Mouse (Mus musculus) kidney, postnatal 4 days (tissue): ENCODE measurements around the gene Optc.

Source experiments
- DNase-seq, 2 experiments: peaks; one replicate each; pipeline ENCODE4 v3.0.0; 2021; ENCODE audit warnings: mixed read lengths in 2 of 2

The Optc gene

DNA sequence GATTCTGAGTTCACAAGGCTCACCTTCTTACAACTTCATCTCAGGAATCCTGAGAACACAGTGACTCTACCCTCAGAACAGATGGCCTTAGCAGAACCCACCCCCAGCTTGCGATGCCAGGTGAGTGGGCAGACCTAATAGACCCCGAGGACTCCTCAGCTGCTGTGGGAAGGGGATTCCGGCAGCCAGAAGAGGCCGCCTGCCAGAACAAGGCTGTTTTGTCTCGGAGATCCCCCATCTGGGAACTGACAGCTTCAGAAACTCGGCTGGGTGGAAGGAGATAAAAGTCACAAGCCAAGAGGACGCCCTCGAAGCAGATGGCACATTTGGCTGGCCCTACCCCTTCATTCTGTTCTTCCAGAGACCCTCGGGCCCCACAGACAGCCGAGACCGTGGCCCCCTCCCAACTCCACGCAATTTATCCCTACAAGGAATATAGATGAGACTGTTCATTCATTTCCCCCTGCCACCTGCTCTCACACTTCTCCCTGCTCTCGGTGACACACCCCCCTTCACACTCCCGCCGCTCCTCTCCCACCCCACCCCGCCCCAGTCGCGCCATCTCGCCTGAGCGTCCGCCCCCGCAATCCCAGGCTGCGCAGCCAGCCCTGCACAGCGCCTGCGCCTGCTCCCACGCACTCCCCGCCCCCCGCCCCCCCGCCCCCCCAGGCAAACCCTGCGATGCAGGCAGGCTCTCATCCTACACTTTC is at the start of gene Optc:
TSS of gene Optc (minus strand) at position 51 of the 710 bp plus-strand sequence.
- peak; percentile 72 to 85 for DNase-seq

DNA sequence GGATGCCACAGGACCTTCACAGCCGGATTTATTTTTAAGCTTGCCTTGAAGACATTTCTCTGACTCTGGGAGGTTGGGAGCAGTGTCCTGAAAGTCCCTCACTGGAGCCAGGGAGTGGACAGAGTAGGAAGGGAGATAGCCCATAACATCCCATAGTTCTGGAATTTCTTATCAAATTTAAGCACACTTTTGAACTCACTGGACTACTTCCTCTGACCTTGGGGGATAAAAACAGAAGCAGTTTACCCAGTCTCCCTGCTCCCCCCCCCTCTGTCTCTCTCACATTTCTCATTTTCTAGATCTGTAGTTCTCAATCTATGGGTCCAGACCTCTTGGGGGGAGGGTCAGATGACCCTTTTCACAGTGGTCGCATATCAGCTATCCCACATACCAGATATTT is 46.2 kb upstream of the Optc start:
- DNase-seq = no peak

DNA sequence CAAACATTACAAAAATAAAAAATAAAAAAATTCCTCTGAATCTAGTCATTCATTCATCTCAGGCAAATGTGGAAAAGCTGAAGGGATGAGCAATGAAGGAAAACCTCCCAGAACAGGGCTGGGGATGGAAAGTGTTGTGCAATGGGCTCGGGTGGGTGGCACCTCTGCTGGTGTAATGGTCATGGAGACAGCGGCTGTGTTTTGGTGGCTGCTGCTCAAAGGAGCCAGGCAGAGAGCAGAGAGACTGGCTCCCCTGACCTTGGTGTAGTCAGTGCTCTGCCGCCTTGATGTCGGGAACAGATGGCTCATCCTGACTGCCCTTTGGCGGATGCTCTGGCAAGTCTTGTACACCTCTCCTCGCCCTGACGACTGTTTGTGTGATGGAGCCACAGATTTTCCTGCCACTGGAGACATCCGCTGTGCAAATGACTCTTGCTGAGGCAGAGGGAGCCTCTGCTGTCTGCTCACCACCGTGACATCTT is 45.5 kb upstream of the Optc start:
- DNase-seq = no peak

DNA sequence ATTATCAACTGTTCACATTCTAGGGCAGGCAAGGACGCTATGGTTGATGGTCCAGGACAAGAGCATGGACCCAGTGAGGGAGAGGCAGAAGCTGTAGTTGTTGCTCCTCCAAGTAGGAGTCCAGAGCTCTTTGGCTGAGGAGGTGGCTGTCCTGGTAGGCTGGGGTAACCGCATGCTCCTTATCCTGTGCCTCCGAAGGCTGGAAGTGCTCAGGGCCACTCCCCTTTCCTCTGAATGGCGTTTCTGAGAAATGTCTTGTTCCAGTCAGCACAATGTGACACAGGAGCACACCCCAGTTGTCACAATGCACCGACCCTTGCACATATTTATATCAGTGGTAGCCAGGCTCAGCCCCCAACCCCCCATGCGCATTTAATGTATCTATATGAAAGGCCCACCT is 43.8 kb upstream of the Optc start:
- no peak for DNase-seq

DNA sequence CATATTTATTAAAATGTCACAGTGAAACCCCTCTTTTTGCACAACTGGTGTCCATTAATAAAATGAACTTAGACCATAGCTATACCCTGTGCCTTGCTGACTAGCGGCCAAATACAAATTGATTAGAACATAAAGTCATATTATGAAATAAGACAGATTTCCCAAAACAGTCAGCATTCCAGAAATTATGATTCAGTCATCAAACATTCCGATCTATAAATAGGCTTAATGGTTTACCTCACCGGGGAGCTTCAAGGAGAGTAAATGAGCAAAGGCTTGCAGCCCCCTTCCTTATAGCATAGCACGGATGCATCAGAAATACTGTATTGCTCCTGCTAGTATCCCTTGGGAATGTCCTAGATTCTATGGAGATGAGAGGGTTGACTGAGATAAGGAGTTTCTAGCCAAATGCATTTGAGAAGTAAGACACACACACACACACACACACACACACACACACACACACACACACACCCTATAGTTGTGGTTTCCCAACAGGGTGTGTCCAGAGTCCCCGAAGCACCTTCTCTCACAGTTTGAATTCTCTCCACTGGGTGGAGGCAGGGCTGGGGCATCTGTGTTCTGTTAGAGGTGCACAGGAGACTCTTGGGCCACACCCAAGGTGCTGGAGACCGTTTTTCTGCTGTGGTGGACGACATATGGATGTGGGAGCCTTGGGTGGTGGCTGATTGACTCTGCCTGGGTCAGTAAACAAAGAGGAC is 42.4 kb upstream of the Optc start:
- DNase-seq = no peak

DNA sequence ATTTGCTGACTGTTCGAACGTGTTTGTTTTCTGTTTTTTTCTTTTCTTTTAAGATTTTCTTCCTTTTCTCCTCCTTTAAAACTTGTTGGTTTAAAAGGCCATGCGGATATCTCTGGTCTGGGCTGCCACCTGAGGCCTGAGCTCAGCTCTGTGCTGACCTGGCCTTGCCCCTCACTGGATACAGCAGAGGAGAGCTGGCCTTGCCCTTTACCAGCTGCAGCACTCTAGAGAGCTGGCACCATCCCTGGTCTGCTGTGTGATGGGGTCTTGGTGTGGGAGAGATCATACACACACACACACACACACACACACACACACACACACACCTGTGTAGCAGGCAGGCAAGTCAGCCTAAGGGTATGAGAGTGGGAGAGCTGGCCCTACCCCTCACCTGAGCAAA is 37.3 kb upstream of the Optc start:
- no peak for DNase-seq

DNA sequence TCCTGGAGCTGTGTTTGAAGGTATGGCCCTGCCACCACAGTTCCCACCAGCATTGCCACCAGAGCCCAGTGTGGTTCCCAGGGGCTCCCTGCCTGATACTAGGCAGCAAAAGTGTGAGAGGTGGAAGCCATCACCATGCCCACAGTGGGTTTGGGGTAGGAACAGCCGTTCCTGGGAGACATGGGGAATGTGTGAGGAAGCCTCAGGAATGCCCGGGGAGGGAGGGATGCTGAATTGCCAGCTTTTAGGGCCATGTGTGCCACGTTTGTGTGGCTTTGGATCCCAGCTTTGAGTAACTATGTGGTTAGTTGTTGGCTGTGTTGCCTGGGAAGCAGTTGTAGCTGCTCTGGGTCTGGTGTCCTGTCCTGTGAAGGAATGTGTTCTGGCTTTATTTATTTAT is 34.1 kb upstream of the Optc start:
- no peak for DNase-seq

DNA sequence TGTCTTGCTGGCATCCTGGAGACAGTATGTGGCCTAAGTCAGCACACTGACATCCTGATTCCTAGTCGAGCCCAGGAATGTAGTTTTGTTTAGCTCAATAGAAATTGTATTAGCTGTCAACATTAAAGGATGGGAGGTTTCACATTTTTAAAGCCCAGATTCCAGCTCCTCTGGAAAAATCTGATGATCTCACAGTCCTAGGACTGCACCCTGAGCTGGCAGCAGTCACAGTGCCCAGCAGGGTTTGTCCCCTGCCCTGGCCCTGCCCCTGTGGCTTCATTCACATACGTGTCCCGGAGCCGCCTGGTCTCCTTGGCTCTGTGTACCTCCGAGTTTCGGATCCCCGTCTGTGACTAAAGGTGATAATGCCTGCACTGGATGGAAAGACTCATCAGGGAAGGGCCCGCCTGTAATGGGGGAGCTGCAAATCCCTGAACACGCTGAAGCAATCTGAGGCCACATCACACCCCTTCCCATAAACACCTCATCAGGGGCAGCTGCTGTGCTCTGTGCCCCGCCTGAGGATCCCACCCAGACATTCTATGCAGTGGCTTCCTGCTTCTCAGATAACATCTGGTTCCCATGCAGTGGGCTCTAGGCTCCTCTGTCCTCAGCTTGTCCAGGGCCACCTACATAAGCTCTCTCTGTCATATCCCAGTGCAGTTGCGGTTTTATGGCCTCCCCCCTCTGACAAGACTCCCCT is 33.5 kb upstream of the Optc start:
- no peak for DNase-seq

DNA sequence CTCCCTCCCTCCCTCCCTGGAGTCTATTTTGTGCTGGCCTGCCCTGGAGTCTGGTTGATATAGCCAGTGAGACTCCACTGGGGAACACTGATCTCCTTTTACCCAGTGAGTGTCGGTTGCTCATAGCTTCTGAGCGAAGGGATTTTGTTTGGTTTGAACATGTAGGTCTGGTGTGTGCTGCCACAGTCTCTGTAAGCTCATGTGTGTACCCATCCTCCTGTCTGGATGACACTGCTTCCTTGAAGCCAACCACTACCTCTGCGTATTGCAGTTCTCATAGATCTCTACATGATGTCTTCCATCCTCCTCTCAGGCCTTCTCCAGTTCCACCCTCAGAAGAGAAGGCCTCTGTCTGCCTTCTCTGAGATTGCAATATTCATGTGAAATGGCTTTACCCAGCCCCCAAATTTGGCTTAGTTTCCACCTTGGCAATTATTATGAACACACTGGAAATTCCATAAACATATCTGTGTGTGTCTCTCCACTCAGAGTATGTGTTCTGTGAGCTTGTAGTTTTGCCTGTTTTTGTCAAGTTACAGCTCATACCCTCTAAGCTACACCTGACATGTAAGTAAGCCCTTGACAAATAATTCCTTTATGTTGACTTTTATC is 32.8 kb upstream of the Optc start:
- no peak for DNase-seq

DNA sequence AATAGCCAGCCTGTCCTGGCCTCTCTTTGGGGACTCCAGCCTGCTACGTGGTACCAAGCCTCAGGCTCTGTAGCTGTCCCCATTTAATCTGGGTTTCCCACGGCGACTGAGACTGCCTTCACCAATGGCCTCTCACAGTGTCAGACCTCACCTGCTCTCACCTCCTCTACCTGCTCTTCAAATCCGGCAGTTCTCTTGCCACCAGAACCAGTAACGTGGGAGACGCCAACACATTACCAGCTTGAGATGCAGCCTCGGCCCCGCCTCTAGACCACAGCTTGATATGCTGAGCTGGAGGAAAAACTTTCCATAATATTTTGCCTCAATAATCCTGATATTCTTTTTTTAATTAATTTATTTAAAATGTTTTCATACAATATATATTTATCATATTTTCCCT is 31.9 kb upstream of the Optc start:
- no peak for DNase-seq

DNA sequence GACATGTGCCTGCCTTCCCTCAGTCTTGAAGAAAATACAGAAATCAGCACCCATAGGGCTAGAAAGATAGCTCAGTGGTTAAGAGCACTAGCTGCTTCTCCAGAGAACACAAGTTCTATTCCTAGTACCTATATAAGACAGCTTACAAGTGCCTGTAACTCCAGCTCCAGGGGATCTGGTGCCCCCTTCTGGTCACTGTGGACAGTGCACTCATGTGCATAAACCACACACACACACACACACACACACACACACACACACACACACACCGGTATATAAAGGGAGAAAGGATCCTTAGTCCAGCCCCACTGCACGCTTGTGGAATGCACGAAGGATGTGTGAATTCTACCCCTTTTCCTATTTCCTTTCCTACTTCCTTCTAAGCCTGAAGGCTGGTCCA is 28.4 kb upstream of the Optc start:
- no peak for DNase-seq

DNA sequence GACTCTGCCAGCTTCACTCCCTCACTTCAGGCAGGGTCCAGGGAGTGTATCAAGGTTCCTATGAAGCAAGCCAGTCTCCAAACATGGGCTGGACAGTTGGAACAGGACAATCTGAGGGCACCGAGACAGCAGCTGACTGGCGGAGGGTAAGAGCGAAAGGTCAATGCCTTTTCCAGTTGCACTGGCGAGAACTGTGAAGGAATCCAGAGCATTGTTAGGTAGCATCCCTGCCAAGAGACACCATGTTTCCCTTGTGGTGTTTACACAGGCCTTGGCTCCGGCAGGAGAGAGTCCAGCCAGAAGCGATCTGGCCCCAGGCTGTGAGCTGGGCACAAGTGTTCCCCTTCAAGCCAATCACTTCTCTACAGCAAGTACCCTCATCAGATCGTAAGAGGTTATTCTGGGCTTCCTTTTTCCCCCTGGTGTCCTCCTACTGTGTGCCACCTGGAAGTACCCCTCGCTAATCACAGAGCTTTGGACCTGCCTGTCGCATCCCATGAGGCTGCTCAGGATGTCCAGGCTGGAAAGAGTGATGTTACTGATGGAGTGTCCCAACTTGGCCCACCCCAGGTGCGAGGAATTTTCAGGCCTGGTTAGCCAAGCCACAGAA is 26.7 kb upstream of the Optc start:
- DNase-seq = no peak

DNA sequence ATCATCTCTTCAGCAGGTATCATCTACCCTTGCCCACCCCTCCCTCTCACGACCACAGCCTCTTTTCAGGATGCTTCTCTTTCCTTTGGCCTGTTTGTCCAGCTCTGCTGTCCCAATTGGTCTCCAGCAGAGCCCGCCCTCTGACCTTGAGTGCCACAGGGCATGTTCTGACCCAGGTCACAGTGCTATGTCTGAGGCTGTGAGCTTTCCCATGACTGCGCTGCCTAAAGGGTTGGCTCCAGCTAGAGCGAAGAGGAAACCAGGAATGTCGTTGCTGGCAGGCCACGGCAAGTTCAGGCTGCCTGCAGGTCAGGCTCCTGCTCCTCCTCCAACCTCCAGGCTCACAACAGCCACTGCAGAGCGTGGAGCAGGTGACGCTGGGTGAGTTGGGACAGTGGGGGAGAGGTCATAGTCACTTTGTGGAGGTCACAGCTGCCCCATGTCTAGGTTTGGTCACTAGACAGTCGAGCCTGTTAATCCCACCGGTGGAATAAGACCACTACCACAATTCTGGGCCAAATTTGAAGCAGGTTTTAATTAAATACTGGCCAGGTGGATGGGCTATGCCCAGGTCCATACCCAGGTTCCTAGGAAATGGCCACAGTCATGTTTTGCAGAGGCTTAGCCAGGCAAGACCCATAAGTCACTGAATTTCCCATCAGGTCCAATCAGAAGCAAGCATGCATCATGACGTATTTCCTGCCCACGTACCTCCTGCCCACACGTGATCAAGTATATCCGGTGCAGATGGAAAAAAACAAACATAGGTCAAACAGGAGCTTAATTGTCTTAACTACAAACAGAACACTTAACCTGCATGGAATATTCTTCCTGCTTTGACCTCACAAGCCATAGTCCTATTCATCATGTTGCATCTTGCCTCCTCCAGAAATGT is 25.7 kb upstream of the Optc start:
- peak in 1 of 2 experiments; percentile 22 for DNase-seq

DNA sequence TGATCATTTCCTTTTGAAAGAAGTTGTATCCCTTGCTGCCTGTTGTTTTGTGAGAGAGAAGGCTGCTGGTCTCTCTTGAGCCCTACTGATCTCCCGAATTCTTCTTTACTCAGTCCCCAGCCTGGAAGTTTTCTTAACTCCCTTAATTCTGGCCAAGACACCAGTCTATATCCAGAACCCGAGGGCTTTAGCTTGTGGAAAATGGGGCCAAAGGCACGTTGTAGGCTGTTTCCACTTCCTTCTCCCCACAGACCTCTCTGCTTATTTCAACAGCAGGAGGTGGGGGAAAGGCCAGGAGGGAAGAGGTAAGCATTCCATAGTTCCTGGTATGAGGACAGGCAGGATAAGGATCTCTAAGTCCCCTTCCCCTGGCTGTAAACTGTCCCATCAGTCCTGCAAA is 22.2 kb upstream of the Optc start:
- no peak for DNase-seq

DNA sequence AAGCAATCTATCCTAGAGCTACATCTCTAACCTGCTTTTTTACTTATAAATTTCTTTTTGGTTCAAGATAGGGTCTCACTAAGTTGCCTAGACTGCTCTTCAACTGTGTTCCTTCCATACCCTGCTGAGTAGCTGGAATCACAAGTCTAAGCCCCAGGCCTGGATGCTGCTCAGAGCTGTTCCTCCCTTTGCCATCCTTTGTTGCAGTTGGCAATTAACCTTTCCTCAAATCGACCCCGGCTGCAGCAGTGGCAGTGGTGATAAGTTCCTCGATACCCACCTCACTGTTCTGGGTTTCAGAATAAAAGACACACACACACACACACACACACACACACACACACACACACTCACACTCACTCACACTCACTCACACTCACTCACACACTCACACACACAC is 17.4 kb upstream of the Optc start:
- no peak for DNase-seq

DNA sequence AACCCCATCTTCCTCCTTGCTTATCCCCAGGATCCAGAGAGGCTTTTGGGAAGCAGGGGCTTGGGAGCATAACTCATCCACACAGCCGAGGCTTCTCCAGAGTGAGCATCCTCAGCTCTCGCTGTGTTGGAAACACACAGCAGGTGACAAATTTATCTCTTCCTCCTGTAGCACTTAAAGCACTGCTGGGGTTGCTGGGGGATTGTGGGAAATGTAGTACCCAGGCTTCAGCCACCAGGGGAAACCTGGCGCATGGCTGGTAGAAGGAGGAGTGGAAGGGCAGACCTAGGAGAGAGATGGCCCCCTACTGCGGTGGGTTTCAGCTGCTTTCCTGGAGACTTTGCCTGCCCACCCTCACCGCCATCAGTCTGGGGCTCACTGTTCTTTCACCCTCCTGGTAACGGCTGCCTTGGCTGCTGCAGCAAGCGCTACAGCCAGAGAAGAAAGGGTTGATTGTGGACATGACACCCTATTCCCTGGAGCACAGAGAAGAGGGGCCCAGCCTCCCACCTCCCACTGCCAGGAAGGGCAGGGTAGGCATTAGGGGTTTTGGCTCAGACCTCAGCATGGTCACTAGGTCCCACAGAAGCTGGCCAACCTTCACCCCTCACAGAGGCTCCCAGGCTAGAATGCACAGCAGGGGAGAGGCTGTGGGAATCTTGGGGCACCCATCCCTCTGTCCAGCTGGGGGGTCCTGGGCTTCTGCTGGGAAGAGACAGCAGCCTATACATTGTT is 16.5 kb upstream of the Optc start:
- DNase-seq = peak; percentile 33 to 48

DNA sequence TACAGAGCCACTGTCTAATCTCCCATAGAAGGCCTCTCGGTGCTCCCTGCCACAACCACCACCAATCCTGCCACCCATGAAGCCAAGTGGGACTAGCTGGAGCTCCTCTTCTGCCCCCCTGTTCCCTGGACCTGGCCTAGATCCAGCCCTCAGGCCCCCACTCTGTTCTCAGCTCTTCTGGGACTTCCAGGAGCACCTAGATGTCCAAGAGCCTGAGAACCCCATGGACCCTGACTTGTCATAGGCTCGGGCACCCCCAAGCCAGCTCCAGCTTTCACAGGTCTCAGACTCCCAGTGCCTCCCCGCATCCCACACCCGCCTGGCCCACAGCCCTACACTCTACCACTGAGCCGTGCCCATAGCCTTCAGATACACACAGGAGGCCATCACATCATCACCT is 15.3 kb upstream of the Optc start:
- no peak for DNase-seq

DNA sequence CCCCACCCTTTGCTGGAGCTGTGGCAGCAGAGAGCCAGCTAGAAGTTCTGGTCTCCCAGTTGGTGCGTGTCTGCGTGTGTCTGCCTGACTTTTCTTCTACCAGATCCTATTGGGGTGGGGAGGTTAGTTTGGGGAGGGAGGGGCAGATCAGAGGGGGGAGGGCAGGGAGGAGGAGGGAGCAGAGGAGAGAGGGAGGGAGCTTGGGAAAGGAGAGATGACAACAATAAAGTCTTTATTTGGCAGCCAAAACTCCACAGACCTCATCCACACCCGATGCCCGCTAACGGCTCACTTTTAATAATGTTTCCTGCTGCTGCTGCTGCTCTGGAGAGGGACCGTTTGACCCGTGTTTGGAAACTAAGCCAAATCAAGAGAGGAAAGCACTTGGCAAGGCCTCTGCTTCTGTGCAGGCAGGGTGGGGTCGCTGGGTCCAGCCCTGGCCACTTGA is 13.5 kb upstream of the Optc start, which contains the start of gene Prelp:
TSS of gene Prelp (minus strand) at position 111 of the 448 bp plus-strand sequence.
- peak; percentile 44 to 65 for DNase-seq

DNA sequence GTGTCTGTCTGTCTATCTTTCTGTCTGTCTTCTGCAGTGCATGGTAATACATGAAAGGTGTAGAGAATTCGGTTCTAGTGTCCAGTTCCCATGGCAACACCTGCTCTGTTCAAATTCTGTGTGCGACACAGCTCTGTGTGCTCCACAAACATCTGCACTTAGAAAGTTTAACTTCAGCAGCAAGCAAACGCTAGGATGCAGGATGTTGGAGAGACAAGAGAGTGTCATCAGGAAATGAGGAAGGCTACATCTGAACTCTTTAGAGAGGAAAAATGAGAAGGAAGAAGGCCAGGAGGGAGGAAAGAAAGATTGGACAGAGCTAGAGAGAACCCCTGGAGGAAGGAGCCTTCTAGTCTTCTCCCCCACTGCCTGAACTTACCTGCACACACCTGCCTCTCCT is 13.1 kb upstream of the Optc start:
- no peak for DNase-seq

DNA sequence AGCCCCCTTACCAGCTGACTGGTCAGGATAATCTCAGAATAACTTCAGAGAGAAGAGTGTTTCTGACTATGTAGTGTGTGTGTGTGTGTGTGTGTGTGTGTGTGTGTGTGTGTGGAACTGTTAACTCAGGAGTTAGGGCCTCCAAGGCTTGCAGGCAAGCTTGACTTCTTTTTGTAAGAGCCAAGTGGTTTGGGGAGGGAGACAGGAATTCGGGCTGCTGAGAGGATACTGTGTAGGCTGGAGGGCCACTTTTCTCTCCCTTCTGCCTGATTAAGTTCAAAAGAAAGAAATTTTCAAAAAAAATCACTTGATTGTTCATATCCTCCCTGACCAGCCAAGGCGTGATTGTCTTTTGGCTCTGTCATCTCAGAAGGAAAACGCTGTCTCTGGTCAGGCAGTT is 12.6 kb upstream of the Optc start:
- DNase-seq = no peak

DNA sequence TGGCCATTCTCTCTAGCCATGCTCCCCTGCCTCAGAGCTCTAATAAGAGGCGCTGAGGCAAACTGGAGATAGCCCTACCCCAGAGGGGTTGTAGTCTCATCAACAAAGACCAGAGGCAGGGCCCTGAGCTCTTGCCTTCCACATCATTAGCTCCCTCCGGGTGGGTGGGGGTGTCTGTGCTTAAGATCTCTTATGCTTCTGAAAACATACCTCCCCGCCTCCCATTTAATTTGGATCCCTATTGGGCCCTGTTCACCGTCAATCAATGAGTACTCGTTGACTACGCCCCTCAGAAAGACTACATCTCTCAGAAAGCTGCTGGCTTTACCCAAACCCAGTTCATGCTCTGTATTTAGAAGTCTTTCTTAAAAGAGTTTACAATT is 10.3 kb upstream of the Optc start:
- no peak for DNase-seq
